Mouse (Mus musculus) cerebellum, adult 2 months (tissue): ENCODE measurements at regions not wholly inside any gene's neighbourhood (a gene's known extent, or its start where the extent isn't known, plus 50 kb on each side); places are given as distances from the start of the nearest gene placed in this dataset.

ENCODE experiments used
- DNase-seq, 2 experiments: peaks; one replicate each; pipeline ENCODE4 v3.0.0; 2021
- H3K27ac ChIP-seq: fragments of 200-500 bp; 2 replicates; pipeline ENCODE4 v1.5.1; 2012; ENCODE audit warnings: low read length, control low read depth, inconsistent platforms; ENCODE audit not compliant: insufficient read depth
- H3K27me3 ChIP-seq: fragments of 200-500 bp; 2 replicates; pipeline ENCODE4 v1.6.1; 2012; ENCODE audit warnings: inconsistent platforms, mild to moderate bottlenecking, low read length, moderate library complexity; ENCODE audit not compliant: control insufficient read depth, insufficient read depth
- H3K4me1 ChIP-seq: fragments of 200-500 bp; 2 replicates; pipeline ENCODE4 v1.6.1; 2011; ENCODE audit warnings: low read length; ENCODE audit not compliant: control insufficient read depth, insufficient read depth
- H3K4me3 ChIP-seq: fragments of 200-500 bp; replicated peaks from 2 replicates; pipeline ENCODE3; 2011; ENCODE audit warnings: mild to moderate bottlenecking, low read depth, low read length, control low read depth; ENCODE audit not compliant: insufficient read depth
- CTCF ChIP-seq: fragments of 200-500 bp; IDR thresholded peaks from 2 replicates; pipeline ENCODE4 v1.5.1; 2011; ENCODE audit warnings: low read depth, mild to moderate bottlenecking, control low read depth, low read length, moderate library complexity, borderline replicate concordance; ENCODE audit not compliant: insufficient read depth
- POLR2A ChIP-seq: fragments of 200-500 bp; IDR thresholded peaks from 2 replicates; pipeline ENCODE4 v1.6.1; 2011; ENCODE audit warnings: low read length, control low read depth, borderline replicate concordance; ENCODE audit not compliant: insufficient read depth
- WGBS: fragments of 180-500 bp; shearing (Covaris S2); methylation state at CpG from one replicate; pipeline ENCODE4 v1.1.7; 2018; 5-methylcytosine and 5-hydroxymethylcytosine counted together

GRCm38 (mm10) chr3:140705536-140705935 lies 506.6 kb downstream of the Pdha2 start:
- no peak for TF ChIP-seq POLR2A
- TF ChIP-seq CTCF: no peak
- 62% methylated on average over 3 of the region's 3 CpGs for WGBS

DNA sequence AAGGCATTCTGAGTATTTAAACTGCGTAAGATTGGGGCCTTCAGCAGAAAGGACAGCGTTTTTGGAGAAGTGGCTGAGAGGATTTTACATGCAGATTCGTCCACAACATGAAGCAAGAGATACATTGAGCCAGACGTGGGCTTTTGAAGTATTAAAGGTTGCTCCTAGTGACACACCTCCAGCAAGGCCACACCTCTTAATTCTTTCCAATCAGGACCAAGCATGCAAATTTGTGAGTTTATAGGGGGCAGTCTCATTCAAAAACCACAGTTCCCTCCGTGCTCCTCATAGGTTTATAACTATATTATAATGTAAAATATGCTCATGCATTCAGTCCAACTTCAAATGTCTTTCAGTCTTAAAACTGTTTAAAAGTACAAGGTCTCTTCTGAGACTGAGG lies 509.2 kb downstream of the Pdha2 start:
- H3K27ac ChIP-seq: no peak overlapping the region
- TF ChIP-seq CTCF (no peak), POLR2A (no peak)
- peaks cover 4% of the 10 kb centered on the region for H3K4me1 ChIP-seq
- 70% methylated on average over 5 of the region's 5 CpGs for WGBS
- DNase-seq: no peak
- no peak overlapping the region for H3K4me3 ChIP-seq
- H3K27me3 ChIP-seq: no peaks in the 10 kb centered on the region

More at GRCm38 (mm10) chr3:140705536-140705935, 506.6 kb downstream of the Pdha2 start:
- Histone ChIP-seq H3K27me3 (no peaks in the 10 kb centered on the region), H3K4me3 (no peak overlapping the region), H3K4me1 (peaks cover 4% of the 10 kb centered on the region), H3K27ac (no peak overlapping the region)
- no peak for DNase-seq

- WGBS: 35% methylated on average over 6 of the region's 6 CpGs
- DNase-seq: peak in 1 of 2 experiments; percentile 50
- no peaks in the 10 kb centered on the region for H3K27me3 ChIP-seq
- H3K4me1 ChIP-seq: peaks cover 4% of the 10 kb centered on the region; the same call in 1 of the 2 replicates
- no peak overlapping the region for H3K27ac ChIP-seq
- no peak overlapping the region for H3K4me3 ChIP-seq
- TF ChIP-seq POLR2A (no peak), CTCF (no peak)
These were observed 509.9 kb downstream of the Pdha2 start for GRCm38 (mm10) chr3:140702271-140702681.

DNA sequence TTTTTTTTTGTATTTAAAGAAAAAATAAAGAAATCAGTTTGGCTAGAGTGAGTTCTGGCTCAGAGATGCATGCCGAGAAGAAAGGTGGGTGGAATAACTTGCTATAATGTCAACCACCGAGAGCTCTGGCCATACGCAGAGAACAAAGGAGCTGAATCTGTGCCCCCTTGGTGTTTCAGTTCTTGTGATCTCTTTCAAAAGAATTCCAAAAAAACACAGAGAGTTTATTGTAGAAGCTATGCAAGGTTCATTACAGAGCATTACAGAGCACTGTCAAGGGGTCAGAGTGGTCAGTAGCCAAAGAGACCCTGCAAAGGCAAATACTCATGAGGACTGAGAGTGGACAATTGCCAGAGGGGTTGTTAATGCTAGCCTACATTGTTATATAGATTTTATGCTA lies 514.9 kb downstream of the Pdha2 start:
- Histone ChIP-seq H3K27me3 (no peaks in the 10 kb centered on the region), H3K4me3 (no peak overlapping the region), H3K4me1 (peaks cover 2% of the 10 kb centered on the region; the same call in 1 of the 2 replicates), H3K27ac (no peak overlapping the region)
- no peak for TF ChIP-seq CTCF
- TF ChIP-seq POLR2A: no peak
- WGBS: 86% methylated on average over 3 of the region's 3 CpGs
- DNase-seq: no peak

- H3K4me1 ChIP-seq: no peaks in the 10 kb centered on the region
- no peak overlapping the region for H3K4me3 ChIP-seq
- H3K27me3 ChIP-seq: no peaks in the 10 kb centered on the region; the same call in 1 of the 2 replicates
- TF ChIP-seq CTCF: no peak
- TF ChIP-seq POLR2A: no peak
- H3K27ac ChIP-seq: no peak overlapping the region
- WGBS: 64% methylated on average over 3 of the region's 3 CpGs
- DNase-seq: peak in 1 of 2 experiments; percentile 20
These were observed 529.4 kb downstream of the Pdha2 start for GRCm38 (mm10) chr3:140682794-140683193.

DNA sequence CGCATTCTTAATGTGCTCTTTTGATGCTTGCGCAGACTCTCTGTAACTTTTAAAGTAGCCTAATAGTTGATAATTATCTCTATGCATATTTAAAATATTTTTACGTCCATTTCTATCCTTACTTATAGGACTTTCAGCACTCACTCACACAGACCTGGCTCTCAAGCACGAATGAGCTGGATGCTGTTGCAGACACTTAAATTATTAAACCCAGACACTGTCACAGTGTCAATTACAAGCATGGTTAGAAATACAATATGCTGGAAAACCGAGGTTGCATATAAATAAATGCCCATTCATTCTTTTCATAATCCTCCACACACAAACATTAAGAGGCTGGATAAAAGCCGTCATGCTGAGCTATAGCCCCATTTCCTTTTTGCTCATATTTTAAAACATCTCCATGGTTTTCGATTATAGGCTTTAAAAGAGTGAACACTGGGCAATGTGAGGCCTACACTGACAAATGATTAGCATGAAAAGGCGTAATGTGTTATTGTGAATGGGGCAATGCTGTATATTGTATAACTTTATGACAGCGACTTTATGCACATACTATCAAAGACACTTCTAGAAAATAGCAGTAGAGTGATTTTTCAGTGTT lies 566.3 kb downstream of the Pdha2 start:
- DNase-seq: no peak
- Histone ChIP-seq H3K27me3 (no peaks in the 10 kb centered on the region), H3K27ac (no peak overlapping the region), H3K4me1 (no peaks in the 10 kb centered on the region), H3K4me3 (no peak overlapping the region)
- WGBS: 51% methylated on average over 9 of the region's 9 CpGs
- no peak for TF ChIP-seq POLR2A
- no peak for TF ChIP-seq CTCF

DNA sequence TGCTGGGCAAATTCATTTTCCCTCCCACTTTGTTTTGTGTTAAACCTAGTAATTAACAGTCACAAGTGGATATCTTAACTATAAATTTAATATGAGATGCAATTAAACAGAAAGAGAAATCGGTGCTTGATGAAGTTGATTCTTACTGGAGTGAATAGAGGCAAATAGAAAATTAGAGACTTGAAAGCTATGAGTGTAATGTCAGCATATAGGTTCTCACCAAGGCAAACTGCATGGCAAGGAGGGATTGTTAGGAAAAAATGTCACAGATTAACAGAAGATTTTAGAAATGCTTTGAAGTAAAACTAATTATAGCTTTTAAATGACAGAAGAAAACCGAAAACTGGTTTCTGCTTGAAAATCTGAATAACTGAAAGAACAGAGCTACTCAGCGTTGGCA lies 592.3 kb downstream of the Pdha2 start:
- Histone ChIP-seq H3K27me3 (no peaks in the 10 kb centered on the region), H3K4me3 (no peak overlapping the region), H3K27ac (no peak overlapping the region), H3K4me1 (no peaks in the 10 kb centered on the region)
- TF ChIP-seq POLR2A: no peak
- TF ChIP-seq CTCF: no peak
- DNase-seq: no peak
- WGBS: 91% methylated on average over 3 of the region's 3 CpGs
